Mouse (Mus musculus) midbrain, embryonic 13.5 days (tissue): Measurements from ENCODE around the gene Tpk1. TPM values are rescaled to one million over a fixed set of nuclear protein-coding genes. Genes with fewer than 3 reads are reported as not detected.
"Not testable (repeated sequence)": the region's sequence is repeated elsewhere in the genome, so short reads cannot be mapped to it uniquely, and the experiment has no call there.

Experiments
- ATAC-seq: fragments of 200-750 bp; cut with Nextera tagmentation; 2 replicates; pipeline ENCODE4 v1.8.0; 2017; ENCODE audit warnings: mild to moderate bottlenecking, moderate TSS enrichment, moderate library complexity
- H3K27ac ChIP-seq: fragments of 300-500 bp; sonication (generic); 2 replicates; pipeline ENCODE4 v1.5.1; 2015; ENCODE audit warnings: inconsistent platforms, mild to moderate bottlenecking, moderate library complexity
- H3K27me3 ChIP-seq: fragments of 300-500 bp; sonication (generic); 2 replicates; pipeline ENCODE4 v1.6.1; 2015; ENCODE audit warnings: mild to moderate bottlenecking, inconsistent platforms
- H3K36me3 ChIP-seq: fragments of 300-500 bp; sonication (generic); 2 replicates; pipeline ENCODE4 v1.6.1; 2015; ENCODE audit warnings: mild to moderate bottlenecking, inconsistent platforms
- H3K4me1 ChIP-seq: fragments of 300-500 bp; sonication (generic); replicated peaks from 2 replicates; pipeline ENCODE4 v1.6.1; 2015; ENCODE audit warnings: inconsistent platforms
- H3K4me2 ChIP-seq: fragments of 300-500 bp; sonication (generic); replicated peaks from 2 replicates; pipeline ENCODE4 v1.6.1; 2015; ENCODE audit warnings: moderate library complexity, mild to moderate bottlenecking, inconsistent platforms
- H3K4me3 ChIP-seq: fragments of 300-500 bp; sonication (generic); replicated peaks from 2 replicates; pipeline ENCODE4 v1.5.1; 2015; ENCODE audit warnings: mild to moderate bottlenecking, inconsistent platforms
- H3K9ac ChIP-seq: fragments of 300-500 bp; sonication (generic); replicated peaks from 2 replicates; pipeline ENCODE4 v1.6.1; 2015; ENCODE audit warnings: mild to moderate bottlenecking, inconsistent platforms
- H3K9me3 ChIP-seq: fragments of 300-500 bp; sonication (generic); 2 replicates; pipeline ENCODE4 v1.6.1; 2016; ENCODE audit warnings: mild to moderate bottlenecking, inconsistent platforms
- WGBS: fragments of 180-500 bp; shearing (Covaris S2); methylation state at CpG from one replicate; pipeline ENCODE4 v1.1.7; 2015; 5-methylcytosine and 5-hydroxymethylcytosine counted together
- polyA plus RNA-seq: library from polyadenylated mRNA; unstranded; fragments of >200 nt; fragmentation: Nextera tagmentation; extraction: Ambion mirVana; gene quantifications from 2 replicates; pipeline ENCODE4 v1.2.1, GENCODE M21; 2015

Tpk1 gene
- polyA plus RNA-seq, 1 experiment from 2014 or later = 5.8 TPM

- Histone ChIP-seq H3K4me2 (no peak overlapping the region), H3K4me1 (0 out of 2 replicates have a peak, but pooled peaks cover 8% of the 10 kb centered on the region), H3K4me3 (no peak overlapping the region), H3K27ac (no peak overlapping the region), H3K9me3 (no peaks in the 10 kb centered on the region), H3K36me3 (no peaks in the 10 kb centered on the region), H3K9ac (no peak overlapping the region), H3K27me3 (no peaks in the 10 kb centered on the region)
- no peak for ATAC-seq
- 86% methylated on average over 2 of the region's 2 CpGs for WGBS
These were observed 149.3 kb downstream of the Tpk1 start for GRCm38 (mm10) chr6:43516593-43517315.

- not testable (repeated sequence) for H3K9ac ChIP-seq, H3K4me3 ChIP-seq, H3K36me3 ChIP-seq, H3K4me1 ChIP-seq, H3K9me3 ChIP-seq, ATAC-seq, H3K4me2 ChIP-seq, H3K27ac ChIP-seq, H3K27me3 ChIP-seq
- 81% methylated on average over 2 of the region's 2 CpGs for WGBS
These were observed 159.2 kb downstream of the Tpk1 start for GRCm38 (mm10) chr6:43506686-43507385.

GRCm38 (mm10) chr6:43504609-43505230 lies 161.4 kb downstream of the Tpk1 start:
- Histone ChIP-seq H3K27me3 (no peaks in the 10 kb centered on the region), H3K9ac (no peak overlapping the region), H3K4me3 (no peak overlapping the region), H3K4me1 (no peaks in the 10 kb centered on the region), H3K36me3 (no peaks in the 10 kb centered on the region), H3K4me2 (no peak overlapping the region), H3K27ac (no peak overlapping the region), H3K9me3 (no peaks in the 10 kb centered on the region)
- WGBS = 86% methylated on average over 5 of the region's 5 CpGs
- ATAC-seq = no peak

- no peak overlapping the region for H3K4me2 ChIP-seq
- no peak for ATAC-seq
- H3K27me3 ChIP-seq = no peaks in the 10 kb centered on the region
- H3K9me3 ChIP-seq = peaks cover 2% of the 10 kb centered on the region; the same call in 1 of the 2 replicates
- no peak overlapping the region for H3K27ac ChIP-seq
- H3K4me1 ChIP-seq = no peaks in the 10 kb centered on the region
- no peaks in the 10 kb centered on the region for H3K36me3 ChIP-seq
- no peak overlapping the region for H3K9ac ChIP-seq
- no peak overlapping the region for H3K4me3 ChIP-seq
These were observed 173.7 kb downstream of the Tpk1 start for GRCm38 (mm10) chr6:43492367-43492766.

GRCm38 (mm10) chr6:43486691-43487090 lies 179.4 kb downstream of the Tpk1 start:
- Histone ChIP-seq H3K36me3 (no peaks in the 10 kb centered on the region), H3K9me3 (no peaks in the 10 kb centered on the region), H3K9ac (no peak overlapping the region), H3K27ac (no peak overlapping the region), H3K4me3 (no peak overlapping the region), H3K4me2 (no peak overlapping the region), H3K4me1 (no peaks in the 10 kb centered on the region), H3K27me3 (no peaks in the 10 kb centered on the region)
- WGBS = 84% methylated on average over 2 of the region's 2 CpGs
- no peak for ATAC-seq

GRCm38 (mm10) chr6:43480687-43481086 lies 185.4 kb downstream of the Tpk1 start:
- Histone ChIP-seq H3K9ac (no peak overlapping the region), H3K4me3 (no peak overlapping the region), H3K4me1 (no peaks in the 10 kb centered on the region), H3K9me3 (no peaks in the 10 kb centered on the region), H3K27ac (no peak overlapping the region), H3K4me2 (no peak overlapping the region), H3K36me3 (no peaks in the 10 kb centered on the region), H3K27me3 (no peaks in the 10 kb centered on the region)
- ATAC-seq = no peak
- 83% methylated on average over 3 of the region's 3 CpGs for whole genome bisulfite sequencing

GRCm38 (mm10) chr6:43478810-43479209 lies 187.3 kb downstream of the Tpk1 start:
- no peak overlapping the region for H3K27ac ChIP-seq
- WGBS = 45% methylated on average over 7 of the region's 7 CpGs
- H3K4me1 ChIP-seq = no peaks in the 10 kb centered on the region
- no peak overlapping the region for H3K4me3 ChIP-seq
- no peaks in the 10 kb centered on the region for H3K36me3 ChIP-seq
- H3K27me3 ChIP-seq = no peaks in the 10 kb centered on the region
- no peak for ATAC-seq
- no peak overlapping the region for H3K9ac ChIP-seq
- no peaks in the 10 kb centered on the region for H3K9me3 ChIP-seq
- no peak overlapping the region for H3K4me2 ChIP-seq

GRCm38 (mm10) chr6:43476406-43476805 lies 189.7 kb downstream of the Tpk1 start:
- no peak for ATAC-seq
- Histone ChIP-seq H3K27ac (no peak overlapping the region), H3K27me3 (no peaks in the 10 kb centered on the region), H3K36me3 (no peaks in the 10 kb centered on the region), H3K4me1 (no peaks in the 10 kb centered on the region), H3K9me3 (no peaks in the 10 kb centered on the region), H3K4me3 (no peak overlapping the region), H3K9ac (no peak overlapping the region), H3K4me2 (no peak overlapping the region)
- 87% methylated on average over 3 of the region's 3 CpGs for WGBS

GRCm38 (mm10) chr6:43475921-43476320 lies 190.2 kb downstream of the Tpk1 start:
- Histone ChIP-seq H3K9ac (no peak overlapping the region), H3K9me3 (no peaks in the 10 kb centered on the region), H3K27me3 (no peaks in the 10 kb centered on the region), H3K4me2 (no peak overlapping the region), H3K4me1 (no peaks in the 10 kb centered on the region), H3K36me3 (no peaks in the 10 kb centered on the region), H3K27ac (no peak overlapping the region), H3K4me3 (no peak overlapping the region)
- ATAC-seq = no peak

GRCm38 (mm10) chr6:43471556-43471955 lies 194.5 kb downstream of the Tpk1 start:
- Histone ChIP-seq H3K27me3 (no peaks in the 10 kb centered on the region), H3K4me2 (no peak overlapping the region), H3K4me3 (no peak overlapping the region), H3K4me1 (0 out of 2 replicates have a peak, but pooled peaks cover 9% of the 10 kb centered on the region), H3K9ac (no peak overlapping the region), H3K9me3 (no peaks in the 10 kb centered on the region), H3K36me3 (no peaks in the 10 kb centered on the region), H3K27ac (no peak overlapping the region)
- 88% methylated on average over 1 of the region's 1 CpGs for WGBS
- no peak for ATAC-seq

- H3K4me1 ChIP-seq = 0 out of 2 replicates have a peak, but pooled peaks cover 9% of the 10 kb centered on the region
These were observed 197.1 kb downstream of the Tpk1 start for GRCm38 (mm10) chr6:43468821-43469594.

More at GRCm38 (mm10) chr6:43468821-43469594, 197.1 kb downstream of the Tpk1 start:
- no peaks in the 10 kb centered on the region for H3K9me3 ChIP-seq
- no peak overlapping the region for H3K27ac ChIP-seq
- H3K27me3 ChIP-seq = no peaks in the 10 kb centered on the region
- no peaks in the 10 kb centered on the region for H3K36me3 ChIP-seq
- H3K4me2 ChIP-seq = no peak overlapping the region
- no peak overlapping the region for H3K4me3 ChIP-seq
- peak; percentile 73; the same call in 1 of the 2 replicates for ATAC-seq
- WGBS = 51% methylated on average over 10 of the region's 10 CpGs
- no peak overlapping the region for H3K9ac ChIP-seq
